Mouse (Mus musculus) gastrocnemius, postnatal 25 days (tissue): Measurements from ENCODE around the gene Tmc3. TPM values are rescaled to one million over a fixed set of nuclear protein-coding genes. Genes with fewer than 3 reads are reported as not detected.

Source experiments
- DNase-seq: peaks from one replicate; pipeline ENCODE4 v3.0.0; 2022
- long read RNA-seq, 2 experiments: library from polyadenylated mRNA; stranded (forward); transcript quantifications; one replicate each; pipeline ENCODE4 v2.0.0; 2021
- total RNA-seq, 2 experiments: library from RNA; stranded (reverse); gene quantifications; 1 replicate in 1 of 2; 2 replicates in 1 of 2; pipeline ENCODE4 v1.2.3; 2021

Tmc3 gene
- total RNA-seq: under 1 TPM; 0.05 to 0.08 TPM
- long read RNA-seq, experiment 1: 0 reads
- long read RNA-seq, experiment 2: 0 reads

DNA sequence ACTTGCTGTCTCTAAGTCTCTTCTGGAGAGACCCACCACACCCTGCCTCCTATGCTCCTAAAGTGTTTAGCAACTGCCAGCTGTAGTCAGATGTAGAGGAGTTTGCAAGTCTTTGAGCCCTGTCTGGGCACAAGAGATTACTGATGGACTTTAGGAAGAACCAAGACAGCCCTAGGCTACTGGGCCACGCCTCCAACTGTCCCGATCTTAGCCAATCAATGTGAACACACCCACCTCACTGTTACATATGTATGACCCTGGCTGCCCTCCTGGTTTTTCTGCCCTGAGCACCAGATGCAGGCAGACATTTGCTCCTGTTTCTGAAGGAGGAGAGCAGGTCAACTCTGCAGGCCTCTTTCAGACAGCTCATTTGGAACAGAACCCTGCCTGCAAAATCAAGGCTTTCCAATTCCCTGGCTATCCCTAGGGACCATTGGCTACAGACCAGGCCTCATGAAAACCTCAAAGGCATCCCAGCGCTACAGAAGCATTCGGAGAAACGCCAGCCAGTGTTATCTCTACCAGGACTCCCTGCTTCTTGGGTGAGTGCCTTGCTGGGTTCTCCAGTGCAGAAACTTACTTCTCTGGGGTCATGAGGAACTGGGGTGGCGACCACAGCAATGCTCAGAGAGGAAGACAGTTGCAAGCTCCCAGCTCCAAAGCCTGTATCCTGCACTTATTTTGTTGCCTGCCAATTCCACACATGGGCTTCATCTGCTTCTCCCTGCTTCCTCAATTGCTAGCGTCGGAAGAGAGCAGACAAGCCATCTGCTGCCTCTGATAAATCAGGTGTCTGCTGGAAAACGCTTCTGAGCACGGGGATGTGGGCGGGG, at the start of gene Tmc3:
Tmc3 (plus strand) TSS at position 289 of the 833 bp plus-strand sequence.
- peak; percentile 43 for DNase-seq

DNA sequence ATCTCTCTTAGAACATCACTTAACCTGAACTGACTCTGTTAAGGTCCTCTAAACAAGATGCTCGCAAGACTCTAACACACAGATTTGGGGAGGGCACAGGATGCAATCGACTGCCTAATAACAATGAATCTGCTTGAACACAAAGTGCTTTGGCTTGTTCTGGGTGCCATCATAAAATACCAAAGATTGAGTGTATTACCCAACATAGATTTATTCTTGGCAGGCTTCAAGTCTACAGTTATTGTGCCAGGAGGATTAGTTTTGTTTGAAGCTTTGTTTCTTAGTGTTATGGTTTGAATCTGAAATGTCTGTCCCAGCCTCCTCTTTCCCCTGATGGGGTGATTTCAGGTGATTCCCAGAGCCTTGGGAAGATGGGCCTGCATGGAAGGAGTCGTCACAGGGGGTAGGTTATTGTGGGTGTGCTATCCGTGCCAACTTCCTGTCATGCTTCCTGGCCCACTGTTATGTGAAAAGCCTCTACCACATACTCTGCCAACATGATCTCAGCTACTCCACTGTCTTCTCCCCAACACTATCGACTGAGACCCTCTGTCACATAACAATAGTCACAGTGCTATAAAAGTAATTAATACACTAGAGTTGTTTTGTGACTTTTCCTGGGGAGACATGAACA, 43.1 kb upstream of the Tmc3 start:
- DNase-seq: no peak

DNA sequence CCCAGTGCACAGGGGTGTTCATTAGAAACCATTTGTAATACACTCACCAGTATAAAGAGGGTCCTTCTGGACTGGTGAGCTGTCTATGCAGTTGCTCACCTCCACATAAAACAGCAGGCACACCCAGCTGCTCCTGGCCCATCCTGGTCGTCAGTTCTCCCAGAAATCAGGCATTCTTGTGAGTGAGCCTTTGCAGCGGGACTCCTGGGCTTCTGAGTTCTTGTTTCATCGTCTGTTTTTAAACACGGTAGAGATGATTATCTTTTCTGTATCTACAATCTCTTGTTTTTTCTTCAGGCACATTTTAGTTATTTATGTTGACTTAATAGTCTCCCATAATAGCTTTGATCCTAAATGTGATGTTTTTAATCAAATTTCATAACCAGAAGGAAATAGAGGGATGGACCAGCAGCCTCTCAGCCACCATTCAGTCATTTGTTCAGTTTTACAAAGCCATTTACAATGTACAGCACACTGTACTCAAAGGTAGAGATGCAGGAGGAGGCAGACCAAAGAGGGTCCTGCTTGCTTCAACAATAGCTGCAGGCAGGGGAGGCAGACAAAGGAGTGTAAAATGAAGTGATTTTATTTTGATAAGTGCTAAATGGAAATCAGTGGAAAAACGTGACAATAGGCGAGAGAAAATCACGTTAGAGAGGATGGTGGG, 35.9 kb upstream of the Tmc3 start:
- no peak for DNase-seq

DNA sequence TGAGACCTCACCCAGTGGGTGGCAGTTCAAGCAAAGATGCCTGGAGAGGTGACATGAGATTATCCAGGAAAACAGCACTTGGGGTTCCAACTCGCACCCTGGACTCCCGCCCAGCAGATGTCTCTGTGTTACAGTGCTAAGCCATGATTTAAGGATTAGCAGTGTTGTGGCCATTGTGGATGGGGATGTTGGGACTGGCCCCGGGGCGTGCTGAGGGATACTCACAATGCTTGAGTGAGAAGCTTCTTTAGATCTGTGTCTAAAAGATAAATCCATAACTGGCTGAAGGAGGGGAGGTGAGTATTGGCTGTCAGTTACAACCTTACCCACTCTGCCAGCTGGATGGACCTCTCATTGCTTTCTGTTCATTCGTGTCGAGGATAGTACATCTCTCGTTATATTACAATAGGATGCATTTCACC, 35.4 kb upstream of the Tmc3 start:
- no peak for DNase-seq

DNA sequence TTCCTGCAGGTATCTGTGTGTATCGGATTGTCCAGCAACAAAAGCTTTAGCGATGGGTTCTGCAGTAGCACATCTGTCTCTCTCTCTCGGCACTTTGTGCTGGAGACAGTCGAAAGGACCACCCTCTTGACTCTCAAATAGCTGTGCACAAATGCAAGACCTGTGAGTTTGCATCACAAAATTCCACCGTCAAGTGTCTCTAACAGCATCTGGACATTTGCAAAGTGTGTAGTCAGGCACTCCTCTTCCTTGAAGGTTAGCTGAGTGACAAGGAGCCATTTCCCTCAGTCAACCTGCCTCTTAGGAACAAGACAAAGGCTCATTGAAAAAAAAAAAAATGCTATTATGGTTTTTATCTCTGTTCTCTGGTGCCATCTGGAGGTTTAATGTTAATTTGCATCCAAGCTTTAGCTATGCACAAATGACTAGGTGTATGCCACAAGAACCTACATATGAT, 34.7 kb upstream of the Tmc3 start:
- no peak for DNase-seq

DNA sequence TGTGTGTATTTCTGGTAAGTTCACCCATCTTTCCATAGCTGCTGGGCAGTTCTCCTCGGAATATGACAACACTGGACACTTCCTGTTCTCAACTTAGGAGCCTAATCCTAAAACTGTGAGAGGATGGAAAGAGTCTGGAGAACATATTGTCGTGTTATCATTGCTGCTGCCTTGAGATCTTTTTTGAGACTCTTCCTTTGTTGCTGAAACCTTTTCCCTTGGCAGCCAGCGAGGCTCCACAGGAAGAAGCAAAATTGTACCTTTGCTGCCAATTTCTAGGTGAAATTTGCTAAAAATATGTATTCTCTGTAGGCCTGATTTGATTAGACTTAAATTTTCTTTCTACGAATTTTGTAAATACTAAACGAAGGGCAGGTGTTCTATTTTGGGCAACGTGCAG, 30.2 kb upstream of the Tmc3 start:
- DNase-seq: no peak

DNA sequence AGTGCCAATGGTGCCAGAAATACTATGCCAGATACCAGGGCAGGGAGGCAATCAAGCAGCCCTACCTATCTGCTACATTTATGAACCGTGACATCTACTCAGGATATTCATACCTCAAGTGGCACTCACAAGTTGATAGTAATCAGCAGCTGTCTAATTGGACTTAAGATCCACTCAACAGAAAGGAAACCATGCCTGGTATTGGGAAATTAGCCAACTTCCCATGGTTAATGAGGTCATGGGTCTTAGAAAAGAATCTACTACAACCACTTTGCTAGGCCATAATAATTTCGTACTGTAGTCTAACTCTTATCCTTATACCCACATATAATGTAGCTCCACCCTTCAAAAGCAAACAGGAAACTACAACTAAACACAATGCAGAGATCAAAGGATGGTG, 28.2 kb upstream of the Tmc3 start:
- DNase-seq: no peak

DNA sequence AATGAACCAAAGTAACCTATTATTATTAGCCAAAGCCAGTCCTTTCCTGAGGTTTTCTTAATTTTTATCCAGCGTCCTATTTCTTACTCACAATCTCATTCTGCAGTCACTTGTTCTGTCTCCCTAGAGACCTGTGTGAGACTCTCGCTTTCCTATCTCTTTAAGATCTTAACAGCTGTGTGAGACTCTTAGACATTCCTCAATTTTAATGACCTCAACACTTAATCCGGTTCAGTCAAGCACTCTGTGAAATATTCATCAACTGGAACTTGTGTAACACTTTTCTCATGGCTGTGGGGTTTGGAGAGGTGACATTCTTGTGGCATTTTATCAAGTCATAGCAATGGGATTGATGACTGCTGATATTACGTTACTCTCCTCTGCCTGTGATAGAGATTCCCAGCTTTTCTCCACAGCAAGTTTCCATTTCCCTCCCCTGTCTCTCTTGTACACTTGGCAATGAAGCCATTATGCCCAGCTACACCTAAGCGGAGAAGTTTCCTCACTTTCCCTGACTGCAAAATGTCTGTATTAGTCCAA, 25.9 kb upstream of the Tmc3 start:
- no peak for DNase-seq

DNA sequence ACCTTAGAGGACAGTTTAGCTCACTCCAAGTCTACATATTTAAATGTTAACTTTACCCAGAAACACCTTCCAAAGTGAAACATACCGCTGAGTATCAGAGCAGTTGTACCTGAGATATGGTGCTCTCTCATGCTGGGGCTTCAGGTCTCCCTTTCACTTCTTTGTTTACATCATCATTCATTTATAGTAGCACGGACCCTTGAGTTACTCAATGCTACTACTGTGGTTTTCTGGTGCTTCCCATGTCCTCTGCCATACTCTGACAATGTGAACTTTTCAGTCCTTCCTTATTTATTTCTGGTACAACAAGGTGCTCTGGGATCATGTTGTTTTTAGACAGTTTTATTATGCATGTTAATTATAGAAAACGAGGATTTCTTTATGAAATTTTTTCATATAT, 25.2 kb upstream of the Tmc3 start:
- no peak for DNase-seq

DNA sequence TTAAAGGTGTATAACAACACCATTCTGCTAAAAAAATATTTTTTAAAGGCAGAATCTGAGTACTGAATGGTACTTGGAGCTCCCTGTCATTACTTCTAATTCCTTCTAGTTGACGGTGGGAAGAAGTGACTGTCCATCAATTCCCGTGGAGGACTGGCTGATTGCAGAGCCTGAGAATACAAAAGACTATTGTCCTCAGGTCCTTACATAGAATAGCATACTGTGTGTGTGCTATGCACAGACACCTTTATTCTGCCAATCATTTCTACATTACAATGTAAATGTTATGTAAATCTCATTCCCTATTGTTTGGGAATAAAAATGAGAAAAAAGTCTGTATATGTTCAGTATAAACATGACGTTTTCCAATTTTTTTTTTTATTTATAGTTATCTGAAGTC, 22.9 kb upstream of the Tmc3 start:
- DNase-seq: no peak

DNA sequence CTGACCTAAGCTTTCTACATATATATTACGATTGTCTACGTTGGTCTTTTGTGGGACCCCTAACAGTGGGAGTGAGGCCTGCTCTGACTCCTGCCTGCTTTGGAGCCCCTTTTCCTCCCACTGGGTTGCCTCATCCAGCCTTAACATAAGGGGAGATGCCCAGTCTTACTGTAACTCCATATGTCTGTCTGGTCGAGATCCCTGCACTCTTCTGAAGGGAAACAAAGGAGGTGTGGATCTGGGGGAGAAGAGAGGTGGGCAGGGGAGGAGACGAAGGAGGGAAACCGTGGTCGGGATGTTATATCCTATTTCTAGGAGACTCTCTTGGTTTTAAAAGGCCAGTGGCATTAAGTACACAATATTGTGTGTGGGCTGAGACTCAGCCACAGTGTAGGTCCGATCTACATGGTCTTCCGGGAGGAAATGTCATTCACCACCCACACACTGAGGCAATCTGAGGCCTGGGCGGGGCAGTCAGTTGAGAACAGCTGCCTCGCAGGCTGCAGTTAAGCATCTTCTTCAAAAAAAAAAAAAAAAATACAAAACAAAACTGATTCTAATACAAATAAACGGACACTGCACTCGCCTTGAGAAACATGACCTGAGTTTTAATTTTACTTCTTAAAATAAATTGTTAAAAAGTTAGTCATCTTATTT, 20.0 kb upstream of the Tmc3 start:
- peak; percentile 34 for DNase-seq

DNA sequence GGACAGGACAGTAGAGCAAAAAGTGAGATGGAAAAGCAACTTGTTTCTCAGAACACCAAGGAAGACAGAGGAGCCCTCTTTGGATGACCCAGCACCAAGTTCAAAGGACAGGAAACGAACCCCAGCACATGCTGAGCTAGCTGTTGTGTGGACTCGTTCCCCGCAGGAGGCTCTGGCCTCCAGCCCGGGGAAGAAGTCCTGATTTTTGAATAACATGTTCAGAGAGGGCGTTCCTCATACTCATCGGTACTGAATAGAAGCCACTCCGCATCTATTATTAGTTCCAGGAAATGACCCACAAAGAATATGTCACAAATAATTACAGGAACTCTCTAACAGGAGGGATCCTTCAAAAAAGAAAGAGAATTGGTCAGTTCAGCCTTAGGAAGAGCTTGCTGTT, 18.8 kb upstream of the Tmc3 start:
- DNase-seq: peak; percentile 31

DNA sequence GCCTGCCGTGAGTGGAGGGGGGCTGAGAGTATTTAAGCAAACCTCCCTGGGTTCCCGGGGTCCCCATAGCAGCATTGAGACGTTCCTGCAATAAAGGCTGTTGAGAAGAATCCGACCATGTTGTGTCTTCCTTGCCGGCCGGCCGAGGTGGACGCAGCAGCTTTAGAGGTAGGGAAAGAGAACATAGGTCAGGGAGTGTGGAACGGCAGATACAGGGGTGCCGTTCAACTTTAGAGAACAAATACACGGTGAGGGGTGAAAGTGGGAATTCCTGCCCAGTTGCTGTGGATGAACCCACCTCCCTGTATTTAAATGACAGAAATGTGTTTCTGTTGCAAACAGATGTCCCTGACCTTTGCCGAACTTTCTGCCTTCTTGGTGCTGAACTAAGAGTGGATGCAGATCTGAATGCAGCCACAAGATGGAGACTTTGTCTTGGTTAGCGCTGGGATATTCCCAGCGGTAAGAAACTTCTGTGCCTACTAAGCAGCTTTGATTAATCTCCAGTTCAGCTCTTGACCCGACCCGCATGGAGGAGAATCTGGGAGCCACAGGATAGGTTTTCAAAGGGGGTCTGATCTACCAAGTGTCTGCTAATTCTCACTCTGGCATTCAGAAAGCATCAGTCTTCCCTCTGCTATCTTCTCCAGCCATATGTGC, 16.8 kb upstream of the Tmc3 start:
- peak; percentile 12 for DNase-seq

DNA sequence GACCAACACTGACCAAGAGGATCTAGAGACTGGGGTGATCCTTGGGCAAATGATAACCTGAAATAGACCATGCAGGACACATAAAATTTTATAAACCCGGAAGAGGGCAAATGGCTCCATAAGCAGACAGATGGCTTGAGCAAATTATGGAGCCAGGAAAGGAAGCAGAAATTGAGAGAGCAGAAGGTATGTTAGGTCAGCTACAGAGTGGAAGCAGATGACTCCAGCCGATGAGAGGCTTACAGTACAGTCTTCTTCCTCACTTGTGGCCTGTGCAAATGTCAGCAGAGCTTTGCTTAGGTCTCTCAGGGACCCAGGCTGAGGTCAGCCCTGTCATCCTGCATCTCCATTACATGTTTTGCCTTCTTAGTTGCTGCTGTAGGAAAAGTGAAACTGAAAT, 15.9 kb upstream of the Tmc3 start:
- DNase-seq: no peak

DNA sequence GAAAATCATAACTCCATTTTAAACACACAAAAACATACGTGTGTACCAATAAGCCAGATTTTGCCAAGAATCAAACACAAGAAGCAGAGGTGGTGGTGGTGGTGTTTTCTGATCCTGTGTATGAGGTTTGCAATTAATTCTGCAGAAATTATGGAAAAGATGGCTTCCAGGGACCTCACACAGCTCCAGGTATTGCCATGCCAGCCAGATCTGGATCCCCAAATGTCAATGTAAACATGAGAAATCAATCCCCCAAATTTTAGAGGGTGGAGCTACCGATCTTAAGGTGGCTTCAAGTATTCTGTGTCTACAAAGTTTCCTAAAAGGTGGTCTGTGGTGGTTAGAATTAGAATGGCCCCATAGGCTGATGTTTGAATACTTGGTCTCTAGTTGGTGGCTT, 15.3 kb upstream of the Tmc3 start:
- no peak for DNase-seq

DNA sequence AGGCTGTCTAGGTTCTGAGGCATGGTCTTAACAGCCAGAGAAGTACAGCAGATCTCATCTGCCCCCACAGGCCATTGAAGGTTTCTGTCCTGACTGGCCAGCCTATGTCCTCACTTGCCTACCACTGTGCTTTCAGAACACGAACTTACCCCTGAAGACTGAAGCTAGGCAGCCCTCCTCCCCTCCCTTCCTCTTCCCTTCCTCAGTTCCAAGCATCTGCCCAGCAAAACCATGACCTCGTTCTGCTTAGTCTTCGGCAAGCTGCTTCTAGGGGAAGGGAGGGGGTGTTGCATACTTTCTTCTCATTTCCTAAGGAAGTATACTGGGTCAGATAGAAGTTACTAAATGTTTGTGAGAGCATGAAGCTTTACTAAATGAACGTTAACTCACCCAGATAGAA, 13.7 kb upstream of the Tmc3 start:
- no peak for DNase-seq

DNA sequence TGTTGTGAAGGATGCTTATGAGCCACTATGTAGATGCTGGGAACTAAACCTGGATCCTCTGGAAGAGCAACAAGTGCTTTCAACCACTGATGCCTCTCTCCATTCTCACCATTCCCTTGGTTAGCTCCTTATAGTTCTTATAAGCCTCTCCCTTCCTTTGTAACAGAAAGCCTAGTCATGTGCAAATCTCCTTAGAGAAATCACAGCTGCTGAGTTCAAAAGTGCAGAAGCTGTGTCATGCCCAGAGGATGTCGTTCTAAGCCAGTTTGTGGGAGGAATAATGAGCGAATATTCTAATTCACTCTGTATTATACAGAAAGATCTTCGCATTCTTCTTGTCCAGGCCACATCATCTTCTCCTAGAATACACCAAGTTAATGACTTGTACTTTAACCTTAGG, 12.8 kb upstream of the Tmc3 start:
- DNase-seq: no peak

DNA sequence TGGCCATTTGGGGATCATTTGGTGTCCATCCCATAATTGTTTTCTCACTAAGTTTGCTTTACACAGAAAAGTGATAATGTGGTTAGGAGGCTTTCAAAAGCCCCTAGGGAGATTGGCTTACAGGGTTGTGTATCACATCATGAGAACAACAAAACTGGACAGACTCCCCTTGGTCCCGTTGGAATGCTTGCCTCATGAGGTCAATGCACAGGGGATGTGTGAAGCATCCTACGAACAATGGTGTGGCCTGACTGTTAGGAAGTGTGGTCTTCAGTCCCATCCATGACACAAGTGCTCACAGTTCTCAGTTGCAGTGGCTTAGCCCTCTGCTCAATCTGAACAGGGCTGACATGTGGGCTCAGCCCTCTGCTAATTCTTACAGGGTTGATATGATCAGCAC, 12.3 kb upstream of the Tmc3 start:
- no peak for DNase-seq

DNA sequence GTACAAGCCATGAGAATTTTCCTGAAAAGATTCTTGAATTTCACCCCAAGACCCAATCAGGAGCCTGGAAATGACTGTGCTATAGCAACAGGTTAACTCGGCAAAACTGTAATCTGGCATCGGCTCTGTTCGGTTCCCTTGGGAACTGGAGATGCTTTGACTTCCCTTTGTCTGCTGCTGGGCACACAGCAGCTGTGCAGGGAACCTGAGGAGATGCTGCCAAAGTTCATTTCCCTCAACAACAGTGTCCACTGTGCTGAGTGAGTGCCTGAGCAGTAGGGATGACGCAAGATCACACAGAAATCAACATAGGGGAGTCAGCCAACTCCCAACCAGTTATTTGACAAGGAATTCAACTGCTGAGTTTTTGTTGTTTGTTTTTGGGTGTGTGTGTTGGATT, 3.8 kb upstream of the Tmc3 start:
- DNase-seq: peak; percentile 24

DNA sequence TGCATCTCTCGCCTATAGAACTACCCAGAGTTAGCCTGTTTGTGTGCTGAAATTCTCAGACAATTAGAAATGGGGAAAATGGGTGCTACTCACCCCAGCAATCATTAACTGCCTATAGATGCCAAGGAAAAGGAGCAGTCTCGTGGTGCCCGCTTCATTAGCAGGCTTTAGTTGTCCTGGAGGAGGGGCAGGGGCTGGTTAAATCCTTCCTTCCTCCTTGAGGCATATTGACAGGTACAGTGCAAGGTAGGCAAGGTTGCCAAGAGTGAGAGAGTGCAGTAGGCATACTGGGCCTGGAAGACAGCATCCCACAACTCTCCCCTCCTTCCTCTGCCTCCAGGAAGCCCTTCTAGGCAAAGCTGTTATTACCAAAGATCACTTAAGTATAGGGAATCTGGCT, 9.3 kb downstream of the Tmc3 start:
- DNase-seq: no peak

DNA sequence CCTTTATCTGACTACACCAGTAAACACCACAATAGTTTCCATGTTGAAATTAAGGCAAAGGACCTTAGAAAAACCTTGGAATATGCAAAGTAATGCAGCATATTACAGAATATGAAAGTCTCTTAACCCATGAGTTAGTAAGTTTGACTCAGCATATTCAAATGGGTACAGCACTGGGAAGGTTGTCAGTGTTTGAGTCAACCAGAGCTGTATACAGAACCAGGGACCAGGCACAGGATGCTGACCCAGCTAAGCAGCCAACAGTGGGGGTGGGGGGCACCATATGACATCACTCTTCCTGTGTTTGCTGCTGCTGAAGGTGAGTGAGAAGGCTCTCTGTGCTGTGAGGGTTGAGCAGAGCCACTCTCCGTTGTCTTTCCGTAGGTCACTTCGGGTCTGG, 12.3 kb downstream of the Tmc3 start:
- no peak for DNase-seq
